Mouse (Mus musculus): ENCODE measurements around the gene Tenm3.

Gene Tenm3

DNA sequence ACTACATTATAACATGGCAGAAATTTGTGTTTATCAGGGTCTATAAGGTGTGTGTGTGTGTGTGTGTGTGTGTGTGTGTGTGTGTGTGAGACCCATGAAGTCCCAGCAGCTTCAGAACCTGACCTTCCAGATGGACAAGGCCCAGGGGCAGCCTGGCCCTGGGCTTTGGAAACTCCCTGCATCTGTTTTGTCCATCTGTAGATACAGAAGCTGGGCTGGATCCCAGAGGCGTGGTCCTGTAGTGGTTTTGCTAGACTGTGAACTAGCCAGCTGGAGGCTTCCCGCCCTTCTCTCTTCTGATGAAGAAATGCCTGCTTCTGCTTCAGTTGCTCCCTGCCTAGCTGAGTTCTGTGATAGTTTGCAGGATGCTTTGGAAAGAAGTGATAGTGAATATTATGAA lies 599.9 kb downstream of the Tenm3 start:
- DNase-seq, result no peak

DNA sequence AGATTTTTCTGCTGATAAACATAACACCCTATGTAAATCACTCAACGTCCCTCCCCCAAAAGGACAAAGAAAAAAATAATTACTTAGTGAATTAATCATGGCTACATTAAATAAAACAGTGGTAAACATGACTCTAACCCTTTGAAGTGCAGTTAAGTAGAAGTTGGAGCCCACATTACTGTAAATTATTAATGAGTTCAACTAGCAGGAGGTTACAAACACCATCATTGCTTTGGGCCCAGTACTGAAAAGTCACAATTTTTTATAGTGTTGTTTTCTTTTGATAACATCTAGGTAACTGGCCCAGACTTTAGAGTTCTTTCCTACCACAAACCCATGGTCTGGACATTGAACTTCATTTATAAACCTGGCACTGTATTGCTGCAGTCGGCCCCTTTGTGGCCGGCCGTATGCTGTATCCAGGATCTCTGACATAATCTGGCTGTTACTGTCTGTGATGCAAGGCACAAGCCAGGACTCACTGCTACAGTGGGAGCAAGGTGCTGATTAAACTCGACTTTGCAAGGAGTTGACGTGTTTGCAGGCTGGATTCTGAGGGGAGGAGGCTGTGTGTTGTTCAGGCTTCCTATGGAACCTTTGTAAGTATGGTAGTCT lies 602.7 kb downstream of the Tenm3 start:
- no peak for DNase-seq

DNA sequence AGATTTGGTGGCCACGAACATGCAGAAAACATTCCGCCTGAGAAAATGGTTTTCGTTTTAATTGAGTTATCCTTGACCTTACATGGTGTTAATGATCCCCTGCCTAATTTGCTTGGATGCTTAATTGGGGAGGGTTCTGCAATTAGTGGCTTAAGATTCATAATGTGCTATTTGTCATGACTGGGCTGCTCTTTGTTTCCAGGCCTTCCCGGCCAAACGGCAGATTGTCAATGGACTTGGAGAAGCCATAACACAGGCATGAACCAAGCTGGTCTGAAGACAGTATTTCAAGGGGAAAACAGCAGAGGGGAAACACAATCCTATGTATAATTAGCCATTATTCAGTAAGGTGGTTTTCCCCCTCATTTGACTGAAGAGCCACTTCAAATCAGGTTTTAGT lies 606.8 kb downstream of the Tenm3 start:
- no peak for DNase-seq

DNA sequence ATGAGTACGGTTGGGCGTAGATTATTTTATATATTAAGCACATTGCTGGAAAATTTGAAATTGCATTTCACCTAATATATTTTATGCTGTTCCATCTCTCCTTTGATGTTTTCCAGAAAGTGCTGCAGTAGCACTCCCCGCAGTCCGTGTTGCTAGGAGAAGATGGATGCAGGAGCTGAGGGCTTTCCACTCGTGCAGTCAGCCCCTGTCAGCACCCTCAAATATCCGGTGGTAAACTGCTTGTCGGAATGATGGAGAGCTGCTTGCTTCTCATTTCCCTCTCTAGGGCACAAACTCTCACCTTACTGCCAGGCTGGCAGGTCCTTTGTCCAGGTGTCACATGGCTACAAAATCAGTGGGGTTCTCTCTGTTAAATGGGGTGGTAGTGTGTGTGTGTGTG lies 610.8 kb downstream of the Tenm3 start:
- no peak for DNase-seq

DNA sequence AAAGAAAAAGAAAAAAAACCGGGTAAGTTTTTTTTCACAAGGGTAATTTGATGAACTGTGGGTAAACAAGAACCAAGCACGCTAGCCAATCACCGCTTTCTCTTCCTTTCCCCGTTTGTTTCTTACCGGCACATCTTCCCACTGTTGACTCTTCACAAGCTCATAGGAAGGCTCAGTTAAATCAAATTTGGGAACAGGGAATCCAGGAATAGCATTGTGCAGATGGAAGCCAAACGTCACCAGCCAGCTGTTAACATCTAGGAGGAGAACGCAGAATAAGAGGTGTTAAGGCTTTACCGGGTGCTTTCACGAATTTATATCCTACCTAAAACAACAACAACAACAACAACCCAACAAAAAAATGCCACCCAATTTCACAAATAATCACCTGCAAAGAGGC lies 611.9 kb downstream of the Tenm3 start:
- no peak for DNase-seq

DNA sequence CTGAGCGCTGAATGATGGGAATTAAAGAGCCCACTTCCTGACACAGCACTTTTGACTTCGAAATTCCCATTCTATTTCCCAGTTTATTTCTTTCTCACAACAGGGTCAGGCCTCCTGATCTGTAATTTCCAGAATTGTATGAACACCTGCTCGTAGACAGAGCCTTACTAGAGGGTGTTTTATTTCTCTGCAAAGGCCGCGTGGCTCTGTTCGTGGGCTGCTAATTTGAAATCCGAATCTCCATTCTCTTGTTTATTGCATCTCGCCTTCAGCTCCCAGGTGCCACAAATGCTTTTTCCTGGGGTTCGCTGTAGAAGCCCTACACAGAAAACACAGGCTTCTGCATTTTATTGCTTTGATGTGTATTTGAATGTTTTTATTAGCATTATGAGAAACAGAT lies 612.4 kb downstream of the Tenm3 start:
- no peak for DNase-seq

DNA sequence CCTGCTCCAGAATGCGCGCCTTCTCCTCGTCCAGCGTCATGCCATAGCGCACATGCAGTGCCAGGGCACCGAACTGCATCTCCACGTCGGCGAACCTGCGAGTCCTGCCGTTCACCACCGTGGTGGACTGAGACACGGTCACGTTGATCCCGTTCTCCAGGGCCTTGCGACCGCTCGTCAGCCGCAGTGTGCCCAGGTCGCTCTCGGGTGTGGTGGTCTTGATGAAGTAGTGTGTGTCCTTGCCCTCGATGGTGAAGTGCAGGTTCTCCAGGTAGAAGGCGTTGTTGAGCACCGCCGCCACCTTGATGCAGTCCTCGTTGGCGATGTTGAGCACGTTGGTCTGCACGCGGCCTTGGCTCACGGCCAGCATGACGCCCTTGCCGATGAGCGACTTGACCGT lies 615.1 kb downstream of the Tenm3 start:
- no peak for DNase-seq

DNA sequence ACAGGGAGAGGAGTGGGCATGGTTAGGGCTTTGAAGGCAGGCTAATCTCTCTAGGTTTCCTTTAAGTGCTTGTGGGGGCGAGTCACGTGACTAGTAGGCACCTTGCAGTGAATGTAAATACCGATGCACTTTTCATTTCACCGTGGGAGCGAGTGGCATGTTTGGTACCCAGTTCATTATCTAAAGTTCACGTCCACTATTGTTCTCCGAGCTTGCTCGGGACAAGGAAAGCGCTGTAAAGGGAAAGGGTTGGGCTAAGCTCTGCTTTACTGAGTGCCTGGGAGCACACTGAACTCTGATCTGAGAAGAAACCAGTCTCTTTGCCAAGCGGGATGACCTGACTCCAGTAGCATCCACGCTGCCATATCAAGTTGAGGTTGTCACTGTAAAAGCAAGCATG lies 619.0 kb downstream of the Tenm3 start:
- no peak for DNase-seq

DNA sequence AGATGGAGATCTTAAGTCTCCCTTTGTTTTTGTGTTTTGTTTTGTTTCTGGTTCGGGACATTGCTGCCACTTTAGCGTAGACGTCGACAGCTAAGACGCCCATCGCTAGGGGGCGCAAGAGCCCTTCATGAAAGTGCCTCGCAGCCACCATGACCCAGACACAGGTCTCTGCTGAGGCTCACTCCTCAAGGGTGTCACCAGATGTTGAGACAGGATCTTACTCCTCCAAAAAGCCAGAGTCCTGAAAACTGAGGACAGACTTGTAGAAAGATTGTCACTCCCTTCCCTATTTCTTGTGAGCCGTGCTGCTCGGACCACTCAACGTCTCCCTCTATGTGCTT lies 621.4 kb downstream of the Tenm3 start:
- peak; percentile 32 for DNase-seq

DNA sequence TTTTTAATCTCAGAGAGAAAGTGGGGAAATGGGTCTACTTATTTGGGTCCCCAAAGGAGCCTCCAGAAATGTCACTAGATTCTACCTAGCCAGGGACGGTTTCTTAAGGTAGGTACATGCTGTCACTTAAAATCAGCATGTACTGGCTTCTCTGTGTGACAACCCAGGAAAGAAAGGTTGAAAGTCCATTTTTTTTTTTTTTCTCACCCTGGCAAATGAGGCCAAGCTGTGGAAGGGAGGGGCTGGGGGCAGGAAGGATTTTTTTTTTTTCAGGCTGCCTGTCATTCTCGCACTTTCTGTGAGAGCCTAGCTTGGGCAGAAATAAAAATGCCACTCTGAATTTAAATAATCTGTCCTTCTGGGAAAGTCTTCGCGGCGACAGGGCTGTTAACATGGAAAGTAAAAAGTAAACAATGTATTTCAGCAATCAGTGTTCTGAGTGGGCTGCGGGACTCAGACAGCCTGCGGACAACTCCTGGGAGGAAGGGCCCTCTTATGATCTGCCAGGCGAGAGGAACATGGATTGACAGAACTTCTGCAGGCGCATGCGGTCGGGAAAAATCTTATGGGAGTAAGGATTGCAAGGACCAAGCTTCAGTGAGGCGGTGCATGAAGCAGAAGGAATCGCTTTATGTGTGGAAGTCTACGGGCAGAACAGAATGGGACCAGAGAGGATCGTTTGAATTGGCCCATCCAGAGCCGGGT lies 621.9 kb downstream of the Tenm3 start:
- no peak for DNase-seq

DNA sequence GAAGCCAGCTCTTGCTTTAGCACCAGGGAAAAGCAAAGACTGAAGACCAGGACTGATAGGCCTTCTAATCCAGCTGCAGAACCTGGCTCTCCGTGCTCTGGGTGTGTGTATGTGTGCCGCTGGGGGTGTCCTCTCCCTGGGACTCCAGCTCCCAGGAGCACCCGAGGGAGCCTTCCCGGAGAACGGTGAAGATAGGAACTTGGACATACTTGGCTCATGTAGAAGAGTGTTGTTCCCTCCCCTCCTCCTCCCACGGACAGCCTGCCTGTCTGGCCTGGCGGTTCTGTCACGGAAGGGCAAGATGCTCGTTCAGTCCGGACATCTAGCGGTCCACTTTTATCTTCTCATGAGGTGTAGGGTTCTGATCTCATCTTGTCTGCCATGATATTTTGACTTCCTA lies 622.4 kb downstream of the Tenm3 start:
- no peak for DNase-seq

DNA sequence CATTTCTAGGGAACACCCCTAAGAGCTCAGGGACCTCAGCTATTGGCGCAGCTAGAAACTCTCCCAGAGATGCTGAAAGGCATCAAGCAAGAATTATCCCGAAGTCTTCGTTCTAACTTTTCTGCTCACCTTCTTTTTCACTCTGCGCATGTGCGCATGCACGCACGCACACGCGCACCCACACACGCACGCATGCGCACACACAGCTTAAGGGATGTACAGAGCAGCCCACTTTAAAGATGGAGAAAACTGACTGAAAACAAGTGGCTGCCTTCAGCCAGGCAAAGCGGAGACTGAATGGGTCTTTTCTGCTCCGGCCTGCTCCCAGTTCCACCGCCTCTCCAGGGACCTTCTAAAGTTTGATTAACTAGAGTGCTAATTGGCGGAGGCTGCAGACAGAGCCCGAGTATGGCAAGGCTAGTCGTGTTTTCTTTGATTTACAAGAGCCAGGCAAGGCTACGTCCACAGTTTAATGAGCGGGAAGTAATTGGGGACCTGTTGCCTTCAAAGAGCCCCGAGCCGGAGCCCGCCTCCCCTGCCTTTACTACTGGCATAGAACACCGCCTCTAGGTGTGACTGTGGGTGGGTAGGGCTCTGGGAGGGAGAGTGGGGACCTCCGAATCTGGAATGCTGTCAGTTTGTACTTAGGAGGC lies 623.1 kb downstream of the Tenm3 start:
- no peak for DNase-seq

DNA sequence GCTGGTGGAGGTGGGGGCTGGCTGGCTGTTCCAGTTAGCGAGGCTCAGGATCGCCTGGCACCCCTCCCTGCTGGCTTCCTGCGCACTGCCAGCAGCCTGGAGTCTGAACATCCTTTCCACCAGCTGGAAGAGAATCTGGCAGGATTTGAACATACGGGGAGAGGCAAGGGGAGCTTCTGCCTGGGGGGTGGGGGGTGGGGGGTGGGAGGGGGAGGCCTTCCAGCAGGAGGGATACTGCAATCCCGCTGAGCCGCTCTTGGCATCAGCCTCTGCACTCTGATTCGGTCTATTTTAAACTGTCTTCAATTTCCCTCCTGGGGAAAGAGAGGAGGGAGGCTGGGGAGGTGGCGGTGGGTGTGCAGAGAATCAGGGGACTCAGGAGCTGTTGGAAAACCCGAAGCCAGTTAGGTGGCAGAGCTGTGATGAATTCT lies 628.7 kb downstream of the Tenm3 start:
- no peak for DNase-seq

DNA sequence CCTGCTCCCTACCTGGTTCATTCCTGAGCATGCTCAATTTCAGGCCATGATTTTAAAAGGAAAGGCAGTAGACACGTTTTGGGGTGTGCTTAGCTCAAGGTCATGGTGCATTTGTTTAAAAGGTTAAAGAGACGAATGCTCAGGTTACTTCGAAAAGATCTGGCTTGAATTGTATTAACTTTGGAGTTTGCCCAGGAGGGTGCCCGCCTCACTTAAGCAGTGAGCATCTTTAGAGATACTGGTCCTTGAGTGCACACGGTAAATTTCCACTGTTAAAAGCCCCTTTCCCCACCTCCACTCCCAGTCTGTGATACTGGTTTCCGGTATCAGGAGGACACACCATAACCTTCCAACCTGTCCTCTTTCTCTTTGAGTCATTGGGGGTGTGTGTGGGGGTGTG lies 629.4 kb downstream of the Tenm3 start:
- DNase-seq, result no peak

DNA sequence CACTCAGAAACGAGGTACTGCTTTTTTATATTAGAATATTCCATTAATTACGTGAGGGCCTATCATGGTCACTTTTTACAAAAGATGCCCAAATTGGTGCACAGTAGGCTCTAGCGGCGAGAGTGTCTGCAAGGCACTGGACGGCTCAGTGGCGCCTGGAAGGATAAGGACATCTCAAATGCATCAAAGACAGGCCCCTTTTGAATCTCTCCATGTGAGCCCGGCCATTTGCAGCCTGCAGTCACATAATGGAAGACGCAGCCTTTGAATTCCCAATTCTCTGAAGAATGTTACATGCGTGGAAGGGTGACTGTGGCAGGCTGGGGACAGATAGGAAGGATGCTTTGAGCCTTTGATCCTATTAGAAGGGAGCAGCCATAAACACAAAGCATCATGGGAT lies 631.8 kb downstream of the Tenm3 start:
- no peak for DNase-seq

DNA sequence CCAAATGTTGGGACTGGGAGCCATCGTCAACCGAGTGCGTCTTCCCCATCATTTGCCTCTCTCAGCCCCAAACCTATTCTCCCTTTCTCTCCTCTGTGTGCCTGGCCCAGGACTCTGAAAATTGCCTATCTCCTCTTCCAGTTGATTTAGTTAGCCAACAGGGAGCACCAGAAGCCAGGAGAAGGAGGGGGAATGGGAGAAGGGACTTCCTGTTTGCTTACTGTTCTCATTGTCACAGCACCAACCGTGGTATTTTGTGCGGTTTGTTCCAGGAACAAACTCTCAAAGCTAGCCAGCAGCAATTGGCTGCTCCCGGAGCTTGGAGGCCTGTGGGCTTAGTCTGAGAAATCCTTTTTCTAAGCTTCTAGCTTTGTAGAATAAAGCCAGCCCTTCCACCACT lies 636.2 kb downstream of the Tenm3 start:
- no peak for DNase-seq

DNA sequence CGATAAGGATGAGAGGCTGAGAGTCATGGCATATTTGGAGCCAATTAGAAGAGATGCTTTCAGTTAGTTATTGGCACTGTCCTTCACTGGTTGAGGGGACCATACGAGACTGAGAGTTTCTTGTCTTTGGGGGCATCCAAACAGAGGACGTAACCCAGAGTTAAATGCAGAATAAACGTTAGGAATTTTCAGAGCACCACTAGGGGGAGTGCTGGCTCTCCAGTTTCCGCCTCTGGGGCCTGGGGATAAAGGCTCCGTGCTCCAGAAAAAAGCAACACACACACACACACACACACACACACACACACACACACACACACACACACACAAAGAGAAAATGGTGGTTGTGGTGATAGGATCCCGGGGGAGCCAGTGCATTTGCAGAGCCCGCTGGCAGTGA lies 636.8 kb downstream of the Tenm3 start:
- DNase-seq, result no peak

DNA sequence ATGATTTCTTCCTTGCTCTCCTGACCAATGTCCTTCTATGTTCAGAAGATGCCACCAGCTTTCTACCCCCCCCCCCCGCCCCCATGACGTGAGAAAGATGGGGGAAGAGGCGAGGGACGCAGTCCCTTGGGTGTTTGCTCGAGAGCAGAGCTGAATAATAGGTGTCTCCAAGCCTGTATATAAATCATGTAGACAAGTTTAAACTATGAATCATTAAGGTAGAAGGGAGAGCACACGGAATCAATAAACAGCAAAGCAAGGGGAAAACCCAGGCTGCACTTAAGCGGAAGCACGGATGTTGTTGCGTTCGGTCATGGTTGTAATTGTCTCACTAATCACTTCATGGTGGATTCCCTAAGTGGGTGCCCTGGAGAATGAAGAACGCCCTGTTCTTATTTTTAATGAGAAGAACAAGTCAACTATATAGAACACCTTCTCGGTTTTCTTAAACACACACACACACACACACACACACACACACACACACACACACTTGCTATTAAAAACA lies 638.9 kb downstream of the Tenm3 start:
- DNase-seq, result no peak

DNA sequence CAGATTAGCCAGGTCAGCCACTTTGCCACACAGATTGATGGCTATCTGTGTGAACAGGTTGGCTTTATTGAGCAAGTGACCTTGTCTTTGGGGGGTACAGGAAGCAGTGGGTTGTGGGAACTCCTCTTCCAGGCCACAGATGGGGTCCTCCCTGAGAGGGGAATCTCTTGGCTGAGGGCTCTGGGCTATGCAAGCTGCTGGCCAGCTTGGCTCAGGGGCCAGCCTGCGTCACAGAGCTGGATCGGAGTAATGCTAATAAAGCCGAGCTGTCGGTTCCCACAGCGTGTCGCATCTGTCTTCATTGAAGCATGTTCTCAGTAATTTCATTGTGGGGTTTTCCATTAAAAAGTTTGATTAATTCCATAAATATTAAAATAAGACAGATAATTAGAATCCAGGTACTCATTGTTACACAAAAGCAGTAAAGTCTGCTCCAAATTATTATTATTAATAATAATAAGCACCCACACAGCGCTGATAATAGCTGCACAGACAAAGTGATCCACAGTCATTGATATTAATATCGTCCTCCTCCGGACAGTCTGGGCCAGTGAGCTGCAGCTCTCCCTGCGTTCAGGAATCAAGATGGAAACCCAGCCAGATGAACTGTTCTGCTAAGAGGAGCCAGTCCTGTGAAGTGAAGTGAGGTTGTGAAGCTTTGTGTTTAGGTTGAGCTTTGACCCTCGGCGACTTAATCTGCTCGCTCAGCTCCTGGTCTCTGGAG lies 639.5 kb downstream of the Tenm3 start:
- DNase-seq, result no peak

DNA sequence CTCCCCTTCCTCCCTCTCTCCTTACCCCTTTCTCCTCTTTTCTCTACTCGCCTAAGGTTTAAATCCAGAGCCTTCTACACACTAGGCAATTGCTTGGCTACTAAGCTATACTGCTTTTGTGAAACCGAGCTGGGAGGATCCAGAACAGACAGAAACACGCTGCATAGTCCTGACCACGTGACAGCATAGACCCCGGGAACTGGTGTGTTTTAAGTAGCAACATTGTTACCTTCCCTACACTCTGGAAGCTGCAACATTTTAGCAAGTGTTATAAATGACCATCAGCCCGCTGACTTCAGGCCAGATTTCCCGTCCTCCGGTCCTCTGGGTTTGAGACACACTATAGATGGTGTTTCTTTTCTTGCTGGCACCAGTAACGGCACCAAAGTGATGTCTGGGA lies 640.1 kb downstream of the Tenm3 start:
- DNase-seq, result no peak

DNA sequence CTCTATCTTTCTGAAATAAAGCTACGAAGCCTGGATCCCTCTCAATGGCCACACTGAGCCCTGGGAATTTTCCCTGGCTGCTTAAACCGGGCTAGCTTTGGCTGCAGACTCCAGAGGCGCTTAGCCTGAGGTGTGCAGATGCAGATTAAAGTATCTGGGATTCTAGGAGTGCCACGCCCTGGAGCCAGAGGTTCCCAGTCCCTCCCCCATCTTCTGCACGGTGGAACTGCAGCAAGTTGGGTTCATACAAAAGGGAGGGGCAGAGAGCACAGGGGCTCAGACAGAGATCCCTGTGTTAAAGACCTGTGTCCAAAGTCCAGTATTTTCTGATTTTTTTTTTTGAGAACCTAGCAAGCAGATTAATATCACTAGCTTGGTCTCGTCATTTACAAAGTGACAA lies 640.6 kb downstream of the Tenm3 start:
- no peak for DNase-seq

DNA sequence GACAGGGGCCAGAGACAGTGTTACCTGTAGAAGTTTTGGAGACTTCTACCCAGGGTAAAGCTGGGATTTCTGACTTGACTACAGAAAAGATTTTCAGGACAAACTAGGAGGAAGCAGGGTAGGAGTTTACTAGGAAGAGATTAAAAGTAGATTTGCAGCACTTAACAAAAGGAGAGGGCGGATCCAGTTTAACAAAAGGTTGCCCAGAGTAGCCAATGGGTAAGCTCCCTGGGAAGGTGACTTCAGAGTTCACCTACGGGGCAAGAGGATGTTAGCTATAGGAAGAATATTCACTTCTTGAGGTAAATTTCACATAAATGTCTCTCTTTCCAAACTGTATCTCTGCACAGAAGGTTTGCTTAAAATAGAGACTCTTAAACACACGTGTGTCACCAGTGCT lies 641.1 kb downstream of the Tenm3 start:
- DNase-seq, result no peak

DNA sequence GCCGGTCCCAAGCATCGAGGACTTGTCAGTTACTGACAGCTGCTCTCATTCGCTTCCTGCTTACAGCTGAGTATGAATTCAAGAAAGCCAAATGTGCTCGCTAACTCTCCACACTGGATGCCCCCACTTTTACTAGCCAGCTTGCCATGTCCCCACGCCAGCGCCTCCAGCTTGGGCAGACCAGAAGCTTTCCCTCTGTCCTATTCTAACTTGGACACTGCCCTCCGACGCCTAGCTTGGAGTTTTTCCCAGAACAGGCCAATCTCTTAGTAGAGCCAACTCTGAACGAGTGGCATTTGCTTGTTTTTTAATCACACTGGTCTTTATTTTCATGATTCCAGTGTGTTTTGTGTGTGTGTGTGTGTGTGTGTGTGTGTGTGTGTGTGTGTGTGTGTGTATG lies 644.6 kb downstream of the Tenm3 start:
- no peak for DNase-seq

DNA sequence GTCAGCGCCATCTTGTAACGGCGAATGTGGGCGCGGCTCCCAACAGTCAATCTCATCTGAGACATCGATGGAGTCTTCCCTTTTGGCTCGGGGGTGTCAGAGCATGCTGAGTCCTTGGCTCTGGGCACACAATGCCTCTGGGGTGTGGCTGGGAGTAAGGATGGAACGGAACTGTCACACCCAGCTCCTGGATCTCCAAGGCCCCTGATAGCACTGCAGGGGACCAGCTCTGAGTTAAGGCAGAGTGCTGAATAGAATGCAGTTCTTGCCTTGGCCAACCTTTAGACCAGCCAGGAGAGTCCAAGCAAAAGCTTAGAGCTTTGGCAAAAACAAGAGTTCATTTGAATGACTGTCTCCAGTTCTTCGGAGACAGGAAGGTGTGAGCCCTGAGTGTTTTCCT lies 647.8 kb downstream of the Tenm3 start:
- no peak for DNase-seq
